Mouse (Mus musculus) thymus, adult 2 months (tissue): ENCODE data around the gene Map3k6.

Experiments used
- CTCF ChIP-seq: fragments of 200-500 bp; IDR thresholded peaks from 2 replicates; pipeline ENCODE4 v1.5.1; 2012; ENCODE audit warnings: mild to moderate bottlenecking, control low read depth, low read length, moderate library complexity, borderline replicate concordance; ENCODE audit not compliant: control insufficient read depth, poor library complexity, insufficient read depth; ENCODE audit errors: extremely low read depth
- POLR2A ChIP-seq: fragments of 200-500 bp; IDR thresholded peaks from 2 replicates; pipeline ENCODE4 v1.6.1; 2012; ENCODE audit warnings: mild to moderate bottlenecking, low read length, control low read depth, moderate library complexity; ENCODE audit not compliant: control insufficient read depth, poor library complexity, insufficient read depth; ENCODE audit errors: extremely low read depth

DNA sequence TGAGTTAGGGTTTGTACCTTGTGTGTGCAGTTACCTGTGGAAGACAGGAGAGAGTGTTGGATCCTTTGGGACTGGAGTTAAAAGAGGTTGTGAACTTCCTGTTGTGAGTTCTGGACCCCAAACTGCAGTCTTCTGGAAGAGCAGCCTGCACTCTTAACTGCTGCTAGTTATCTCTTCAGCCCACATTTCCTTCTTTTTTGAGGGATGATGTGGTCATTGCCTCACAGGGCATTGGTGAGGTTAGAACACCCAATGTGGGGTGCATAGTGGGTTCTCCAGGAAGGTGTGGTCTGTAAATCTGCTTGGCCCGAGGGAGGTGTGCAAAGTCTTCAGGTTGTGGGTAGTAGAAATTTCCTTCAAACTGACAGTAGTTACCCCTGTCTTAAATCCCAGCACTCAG lies 3.7 kb downstream of the Map3k6 start:
- TF ChIP-seq CTCF (no peak), POLR2A (no peak)
